ENCODE assay signal across 8 mouse cellular contexts in genomic region chr3:104383681-104384341, GRCm38 (mm10).
DNase-seq lines count a peak whose midpoint lies in the region; ATAC-seq and TF ChIP-seq lines count a peak whose summit lies in the region.

No protein-coding gene starts in this region.

- no peak overlapping the region for H3K4me2 ChIP-seq in embryonic facial prominence, embryonic 15.5 days (replicated peaks)
- H3K4me2 ChIP-seq in midbrain, postnatal 0 days (ENCODE audit: low read depth, low read length, poor library complexity, severe bottlenecking) = no peak overlapping the region

- H3K4me1 ChIP-seq in embryonic facial prominence, embryonic 15.5 days = peaks cover 10% of the 10 kb centered on the region
- no peaks in the 10 kb centered on the region for H3K4me1 ChIP-seq in midbrain, postnatal 0 days (ENCODE audit: insufficient read depth, low read length)

- no peaks in the 10 kb centered on the region for H3K27me3 ChIP-seq in embryonic facial prominence, embryonic 15.5 days
- no peaks in the 10 kb centered on the region for H3K27me3 ChIP-seq in midbrain, postnatal 0 days (ENCODE audit: insufficient read depth, low read length)

- no peak for ATAC-seq in embryonic facial prominence, embryonic 15.5 days (ENCODE audit: insufficient number of reproducible peaks, low FRiP score, low TSS enrichment, low read depth)
- no peak for ATAC-seq in midbrain, postnatal 0 days (ENCODE audit: low FRiP score)
- no peak for ATAC-seq in megakaryocyte-erythroid progenitor cell, adult 5-6 weeks (replicated peaks; ENCODE audit: low FRiP score, low TSS enrichment, poor library complexity, severe bottlenecking)

- no peak overlapping the region for H3K4me3 ChIP-seq in embryonic facial prominence, embryonic 15.5 days (replicated peaks)
- no peak overlapping the region for H3K4me3 ChIP-seq in midbrain, postnatal 0 days (ENCODE audit: low read depth, low read length)

- no peaks in the 10 kb centered on the region for H3K9me3 ChIP-seq in embryonic facial prominence, embryonic 15.5 days (replicated peaks)
- no peaks in the 10 kb centered on the region for H3K9me3 ChIP-seq in midbrain, postnatal 0 days (ENCODE audit: low read length)

- H3K9ac ChIP-seq in embryonic facial prominence, embryonic 15.5 days = no peak overlapping the region
- 0 out of 2 replicates have a peak overlapping the region, but pooled peaks have one; percentile 13 for H3K9ac ChIP-seq in midbrain, postnatal 0 days (replicated peaks; ENCODE audit: low read length, poor library complexity, severe bottlenecking)

- 52% methylated on average over 9 of the region's 9 CpGs for WGBS in embryonic facial prominence, embryonic 15.5 days
- 50% methylated on average over 9 of the region's 9 CpGs for WGBS in midbrain, postnatal 0 days

- no peak for TF ChIP-seq CTCF in midbrain, postnatal 0 days (IDR thresholded peaks at IDR 0.05)

- 0 out of 2 replicates have a peak overlapping the region, but pooled peaks have one; percentile 36 for H3K27ac ChIP-seq in embryonic facial prominence, embryonic 15.5 days (replicated peaks)
- no peak overlapping the region for H3K27ac ChIP-seq in midbrain, postnatal 0 days (ENCODE audit: low read depth, low read length)

- peak; percentile 22 to 39 for DNase-seq in left cerebral cortex, adult 18-20 months (ENCODE audit: low spot score in 2 of 2)
- no peak for DNase-seq in left cerebral cortex, adult 11 months (ENCODE audit: low spot score)
- DNase-seq in heart, postnatal 4 days = peak; percentile 48
- peak; percentile 34 for DNase-seq in midbrain, postnatal 0 days (ENCODE audit: low spot score)
- DNase-seq in ovary, postnatal 36 days (ENCODE audit: low spot score) = no peak
- no peak for DNase-seq in kidney, postnatal 36 days

- no peaks in the 10 kb centered on the region for H3K36me3 ChIP-seq in embryonic facial prominence, embryonic 15.5 days
- H3K36me3 ChIP-seq in midbrain, postnatal 0 days (ENCODE audit: insufficient read depth, low read length) = no peaks in the 10 kb centered on the region

Comparison
In these comparisons a context has a peak if more than half of its experiments do, and no peak if none do; other contexts are left out.
1. DNase-seq: peak in left cerebral cortex, adult 18-20 months (2 of 2), heart, postnatal 4 days (single experiment) and midbrain, postnatal 0 days (single experiment); none in left cerebral cortex, adult 11 months (single experiment), ovary, postnatal 36 days (single experiment) and kidney, postnatal 36 days (0 of 2).